Mouse (Mus musculus) megakaryocyte, embryonic 14.5 days (primary cell): Measurements from ENCODE around the gene Rap1gds1.

Experiments
- FLI1 ChIP-seq: IDR thresholded peaks from 2 replicates; pipeline ENCODE4 v1.6.1; 2012; ENCODE audit warnings: low read length, inconsistent platforms, mixed read lengths
- GATA1 ChIP-seq: IDR thresholded peaks from 3 replicates; pipeline ENCODE4 v1.6.1; 2012; ENCODE audit warnings: mixed read lengths, low read length, inconsistent platforms, borderline replicate concordance

- TF ChIP-seq GATA1, result no peak
- TF ChIP-seq FLI1, result no peak
These were observed 162.5 kb downstream of the Rap1gds1 start for GRCm38 (mm10) chr3:138912504-138912903.
